Mouse (Mus musculus) brain, embryonic 14.5 days (tissue): ENCODE data around the gene Rnf216. TPM values are rescaled to one million over a fixed set of nuclear protein-coding genes. Genes with fewer than 3 reads are reported as not detected.

Source experiments
- DNase-seq: peaks from one replicate; pipeline ENCODE4 v3.0.0-alpha.2; 2011; ENCODE audit warnings: low read depth
- CTCF ChIP-seq: fragments of 200-500 bp; IDR thresholded peaks from 2 replicates; pipeline ENCODE4 v1.5.1; 2012; ENCODE audit warnings: inconsistent platforms, mild to moderate bottlenecking, moderate library complexity, borderline replicate concordance; ENCODE audit not compliant: insufficient read depth, insufficient read length; ENCODE audit errors: extremely low read depth
- POLR2A ChIP-seq: fragments of 200-500 bp; IDR thresholded peaks from 2 replicates; pipeline ENCODE4 v1.6.1; 2012; ENCODE audit warnings: mild to moderate bottlenecking, inconsistent platforms, borderline replicate concordance; ENCODE audit not compliant: poor library complexity, insufficient read depth, insufficient read length, severe bottlenecking; ENCODE audit errors: extremely low read depth
- polyA plus RNA-seq: library from polyadenylated mRNA; depleted of rRNA; stranded (reverse); fragments of >200 nt; gene quantifications from 2 replicates; pipeline ENCODE4 v1.2.3, GENCODE M21; 2012

Rnf216 gene
- polyA plus RNA-seq, 1 experiment: 33.2 TPM

- TF ChIP-seq POLR2A (no peak), CTCF (no peak)
Measured at GRCm38 (mm10) chr5:143127837-143128236, 15.0 kb upstream of the Rnf216 start.

GRCm38 (mm10) chr5:143126908-143127307 is 14.1 kb upstream of the Rnf216 start:
- TF ChIP-seq CTCF: no peak
- TF ChIP-seq POLR2A: no peak
- DNase-seq: no peak

More at GRCm38 (mm10) chr5:143127837-143128236, 15.0 kb upstream of the Rnf216 start:
- no peak for DNase-seq

- TF ChIP-seq POLR2A (no peak), CTCF (no peak)
- DNase-seq: no peak
Measured at GRCm38 (mm10) chr5:143126089-143126488, 13.3 kb upstream of the Rnf216 start.

- peak; percentile 92 for DNase-seq
- no peak for TF ChIP-seq CTCF
Measured at GRCm38 (mm10) chr5:143125601-143126000, 12.8 kb upstream of the Rnf216 start.

GRCm38 (mm10) chr5:143124805-143125378 is 12.1 kb upstream of the Rnf216 start:
- TF ChIP-seq CTCF (no peak), POLR2A (no peak)
- DNase-seq: no peak

GRCm38 (mm10) chr5:143122673-143123072 is 9.9 kb upstream of the Rnf216 start:
- no peak for DNase-seq
- TF ChIP-seq POLR2A: no peak
- no peak for TF ChIP-seq CTCF

GRCm38 (mm10) chr5:143122125-143122524 is 9.3 kb upstream of the Rnf216 start:
- no peak for DNase-seq
- TF ChIP-seq CTCF: no peak
- TF ChIP-seq POLR2A: no peak

- no peak for DNase-seq
- no peak for TF ChIP-seq POLR2A
- no peak for TF ChIP-seq CTCF
Measured at GRCm38 (mm10) chr5:143106842-143107241, 6.0 kb downstream of the Rnf216 start.

GRCm38 (mm10) chr5:143103231-143103630 is 9.6 kb downstream of the Rnf216 start:
- TF ChIP-seq POLR2A: no peak
- TF ChIP-seq CTCF: no peak

GRCm38 (mm10) chr5:143101626-143102025 is 11.2 kb downstream of the Rnf216 start:
- TF ChIP-seq POLR2A (no peak), CTCF (no peak)
- no peak for DNase-seq

More at GRCm38 (mm10) chr5:143103231-143103630, 9.6 kb downstream of the Rnf216 start:
- DNase-seq: no peak

GRCm38 (mm10) chr5:143095256-143095655 is 17.5 kb downstream of the Rnf216 start:
- DNase-seq: no peak
- TF ChIP-seq POLR2A (no peak), CTCF (no peak)

- no peak for TF ChIP-seq CTCF
- TF ChIP-seq POLR2A: no peak
Measured at GRCm38 (mm10) chr5:143092891-143093290, 19.9 kb downstream of the Rnf216 start.

More at GRCm38 (mm10) chr5:143092891-143093290, 19.9 kb downstream of the Rnf216 start:
- no peak for DNase-seq
